Mouse (Mus musculus) thymus, postnatal 4 days (tissue): ENCODE results near the gene Ankrd13b.
A peak's percentile ranks its signal among the peaks of the same experiment; 100 is the strongest.

ENCODE experiments used
- DNase-seq: peaks from one replicate; pipeline ENCODE4 v3.0.0; 2021

Gene Ankrd13b

DNA sequence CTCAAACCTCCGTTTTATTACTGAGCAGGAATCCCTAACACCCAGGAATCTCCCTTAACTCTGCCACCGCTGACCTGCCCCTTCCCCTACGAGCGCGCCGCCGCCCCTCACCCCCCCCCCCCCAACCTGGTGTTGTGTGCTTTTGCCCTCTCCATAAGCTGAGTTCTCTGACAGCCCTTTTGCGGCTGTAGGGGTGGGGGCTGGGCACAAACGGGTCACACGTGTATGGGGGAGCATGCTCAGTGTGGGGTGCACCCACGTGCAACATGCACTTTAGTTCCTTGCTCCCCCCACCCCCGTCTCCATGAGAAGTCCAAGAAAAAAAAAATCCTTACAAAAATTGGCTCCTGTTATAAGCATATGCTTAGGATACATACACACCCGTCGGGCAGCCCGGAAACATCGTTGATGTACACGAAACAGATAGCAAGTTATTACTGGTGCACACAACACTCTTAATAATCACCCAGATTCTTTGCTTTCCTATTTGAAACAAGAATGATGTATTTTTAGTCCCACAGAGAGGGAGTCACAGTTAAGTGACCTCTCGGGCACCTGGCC, 2.9 kb upstream of the Ankrd13b start:
- peak; percentile 76 for DNase-seq

DNA sequence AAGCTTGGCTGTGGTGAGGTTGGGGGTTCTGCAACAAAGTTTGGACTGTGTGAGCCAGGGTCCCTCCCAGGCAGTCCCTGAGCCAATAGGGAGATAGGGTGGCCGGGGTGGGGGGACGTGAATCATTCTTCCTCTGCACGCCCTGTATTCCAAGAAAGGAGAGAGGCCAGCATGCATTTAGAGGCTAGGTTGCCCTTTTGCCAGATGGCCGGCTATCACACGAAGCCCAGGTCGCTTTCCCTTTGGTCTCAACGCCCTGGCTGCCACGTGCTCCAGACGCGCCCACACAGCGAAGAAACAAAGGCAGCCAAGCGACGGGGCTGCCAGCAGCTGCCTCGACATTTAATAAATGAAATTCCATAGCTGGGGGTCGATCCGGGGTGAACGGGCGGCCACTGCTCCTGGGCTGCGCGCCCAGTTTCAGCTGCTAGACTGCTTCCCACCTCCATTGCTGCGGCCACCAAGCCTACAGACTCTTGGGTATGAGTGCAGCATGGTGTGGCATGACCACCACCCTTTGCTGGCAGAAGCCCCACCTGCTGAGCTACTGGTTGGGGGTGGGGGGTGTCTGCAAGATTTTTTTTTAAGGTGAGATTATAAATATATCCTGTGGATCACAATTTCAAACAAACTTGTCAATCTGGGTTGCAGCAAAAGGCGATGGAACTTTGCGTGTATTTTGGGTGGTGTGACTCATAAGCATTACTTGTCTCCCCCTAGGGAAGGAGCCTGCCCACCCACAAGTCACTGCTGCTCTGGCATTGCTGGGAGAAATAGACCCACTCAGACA, 2.2 kb upstream of the Ankrd13b start:
- DNase-seq, result no peak

DNA sequence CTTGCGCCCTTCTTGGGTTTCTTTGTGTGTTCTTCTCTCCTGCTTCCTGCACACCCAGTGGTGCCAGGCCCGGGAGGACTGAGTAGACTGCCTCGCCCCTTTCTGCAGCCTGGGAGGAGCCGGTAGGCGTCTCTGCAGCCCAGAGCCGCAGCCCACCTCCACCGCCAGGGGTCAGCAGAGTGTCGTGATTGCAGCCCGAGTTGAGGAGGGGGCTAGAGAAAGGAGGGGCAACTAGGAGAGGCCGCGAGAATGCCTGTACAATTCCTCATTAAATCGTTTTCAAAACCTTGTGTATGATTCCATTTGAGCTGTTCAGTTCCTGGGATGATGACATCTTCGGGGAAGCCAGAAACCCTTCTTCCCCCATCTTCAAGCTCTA, 1.6 kb upstream of the Ankrd13b start:
- peak; percentile 98 for DNase-seq

DNA sequence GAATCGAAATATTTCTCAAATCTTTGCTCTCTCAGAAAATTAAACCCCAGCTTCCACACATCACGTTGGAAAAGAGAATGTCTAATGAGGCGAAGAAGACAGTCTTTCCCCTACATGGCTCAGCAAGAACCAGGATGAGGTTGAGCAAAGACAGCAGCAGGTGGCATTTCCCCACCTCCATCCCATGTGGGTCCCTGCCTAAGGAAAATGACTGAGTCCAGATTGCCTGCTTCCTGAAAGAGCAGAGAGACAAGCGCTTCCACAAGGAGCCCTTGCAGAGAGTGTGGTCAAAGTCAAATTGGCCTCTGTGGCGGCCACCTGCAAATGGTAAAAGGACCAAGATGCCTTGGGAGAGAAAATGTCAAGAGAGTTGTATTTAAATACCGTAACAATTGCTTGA, 973 bp upstream of the Ankrd13b start:
- DNase-seq, result no peak

DNA sequence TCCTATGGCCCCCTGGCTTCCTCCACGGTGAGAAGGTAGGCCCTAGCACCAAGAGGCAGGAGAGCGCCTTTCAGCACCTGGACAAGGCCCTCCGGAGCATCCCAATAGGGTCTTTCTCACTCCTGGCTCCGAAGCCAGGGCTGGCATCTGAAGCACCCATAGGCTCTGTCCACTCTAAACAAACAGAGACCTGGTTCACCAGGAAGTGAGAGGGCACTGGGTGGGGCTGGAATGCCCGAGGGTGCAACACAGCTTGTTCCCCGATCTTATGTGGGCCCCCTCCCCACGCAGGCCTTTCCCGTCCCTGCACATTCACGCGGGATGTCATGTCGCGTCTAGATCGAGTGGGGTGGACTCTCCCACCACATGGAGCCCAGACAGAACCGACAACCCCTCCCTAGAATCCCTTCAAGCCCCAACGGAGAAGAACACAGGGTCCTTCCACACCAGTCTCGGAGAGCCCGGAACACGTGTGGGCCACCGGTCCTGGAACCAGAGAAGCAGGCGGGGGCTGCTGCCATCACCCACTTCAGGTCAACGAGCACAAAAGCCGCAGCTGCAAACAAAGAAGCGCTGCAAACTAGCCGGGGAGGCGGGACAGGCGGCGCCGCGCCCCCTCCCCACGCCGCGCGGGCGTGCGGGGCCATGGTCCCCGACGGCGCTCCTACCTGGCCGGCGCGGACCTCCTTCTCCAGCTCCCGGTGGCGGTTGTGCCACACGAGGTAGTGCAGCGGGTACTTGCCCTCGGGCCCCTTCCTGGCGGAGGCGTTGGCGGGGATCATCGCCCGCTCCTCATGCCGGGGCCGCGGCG, 502 bp downstream of the Ankrd13b start:
- DNase-seq, result peak; percentile 66

DNA sequence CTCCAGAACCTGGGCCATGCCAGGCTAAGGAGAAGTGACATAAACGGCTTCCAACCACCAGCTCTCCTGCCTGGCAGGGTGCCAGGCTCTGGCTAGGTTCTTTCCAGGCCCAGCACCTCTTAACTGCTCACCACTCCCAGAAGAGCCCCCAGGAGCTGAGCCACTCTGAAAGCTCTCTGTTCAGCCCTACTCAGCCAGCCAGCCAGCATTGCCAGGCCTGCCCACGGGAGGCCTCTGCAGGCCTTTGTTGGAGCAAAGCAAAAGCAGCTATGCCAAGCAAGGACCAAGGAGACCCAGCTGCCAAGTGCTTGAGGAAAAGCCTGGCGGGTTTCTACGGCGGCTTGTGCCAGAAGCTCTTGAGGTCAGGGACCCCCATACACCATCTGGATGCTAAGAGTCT, 2.7 kb downstream of the Ankrd13b start:
- DNase-seq, result no peak

DNA sequence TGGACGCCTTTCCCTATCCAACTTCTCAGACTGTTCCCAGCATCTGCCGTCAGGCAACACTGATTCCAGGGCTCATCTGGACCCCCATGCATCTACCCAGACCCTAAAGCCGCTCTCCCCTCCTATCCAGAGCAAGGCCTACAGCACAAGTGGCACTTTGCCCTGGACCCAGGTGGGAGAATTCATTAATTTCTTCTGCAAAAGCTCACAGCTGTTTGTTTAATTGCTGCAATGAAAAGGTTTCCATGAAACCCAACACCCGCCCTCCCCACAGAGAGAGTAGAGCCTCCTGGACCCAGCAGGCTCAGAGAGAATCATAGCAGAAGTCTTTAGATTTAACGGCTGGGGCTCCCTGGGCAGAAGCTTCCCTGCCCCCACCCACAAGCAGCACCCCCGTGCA, 4.2 kb downstream of the Ankrd13b start:
- no peak for DNase-seq

DNA sequence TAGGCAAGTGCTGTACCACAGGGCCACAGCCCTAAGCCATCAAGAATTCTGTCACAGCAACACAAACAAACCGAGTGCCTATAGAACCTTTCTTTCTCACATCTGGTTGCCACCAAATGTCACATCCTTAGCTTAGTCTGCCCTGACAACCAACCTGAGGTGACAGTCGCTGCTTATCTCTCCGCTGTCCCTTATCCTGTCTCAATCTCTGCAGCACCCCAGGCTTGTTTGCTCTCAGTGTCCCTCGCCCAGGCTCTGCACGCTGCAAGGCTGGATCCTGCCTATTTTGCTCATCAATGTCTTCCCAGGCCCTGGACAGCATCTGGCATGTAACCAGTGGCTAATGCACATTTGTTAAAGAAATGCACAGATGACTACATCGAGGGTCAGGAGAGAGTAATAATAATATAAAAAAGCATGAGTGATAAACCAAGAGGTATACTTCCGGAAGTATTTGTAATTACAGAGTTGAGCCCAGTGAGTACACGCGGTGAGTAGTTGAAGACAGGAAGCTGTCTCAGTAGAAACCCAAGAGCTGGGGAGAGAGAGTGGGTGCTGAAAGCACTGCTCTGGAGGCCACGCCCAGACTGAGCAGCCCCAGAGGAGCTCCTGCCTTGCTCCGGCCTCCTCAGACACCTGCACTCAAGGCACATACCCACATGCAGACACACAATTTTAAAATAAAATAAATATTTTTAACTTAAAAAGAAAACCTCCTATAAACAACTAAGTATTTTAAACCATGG, 5.8 kb downstream of the Ankrd13b start:
- DNase-seq, result peak; percentile 78

DNA sequence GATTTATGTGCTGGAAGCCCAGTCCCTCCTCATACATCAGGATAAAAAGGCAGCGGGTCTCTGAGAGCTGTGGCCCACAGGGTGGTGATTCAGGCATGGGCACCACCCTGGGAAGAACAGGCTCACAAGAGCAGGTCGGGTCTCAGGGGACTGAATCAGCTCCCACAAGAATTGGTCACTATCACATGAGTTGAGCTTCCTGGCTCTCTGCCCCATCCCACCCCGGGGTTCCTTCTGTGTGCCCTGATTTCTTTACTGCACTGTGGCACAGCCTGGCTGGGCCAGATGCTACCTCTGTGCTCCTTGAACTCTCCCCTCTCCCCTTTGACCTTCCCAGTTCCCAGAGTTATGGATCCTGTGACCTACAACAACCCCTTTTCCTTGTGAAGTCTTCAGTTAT, 6.4 kb downstream of the Ankrd13b start:
- no peak for DNase-seq

DNA sequence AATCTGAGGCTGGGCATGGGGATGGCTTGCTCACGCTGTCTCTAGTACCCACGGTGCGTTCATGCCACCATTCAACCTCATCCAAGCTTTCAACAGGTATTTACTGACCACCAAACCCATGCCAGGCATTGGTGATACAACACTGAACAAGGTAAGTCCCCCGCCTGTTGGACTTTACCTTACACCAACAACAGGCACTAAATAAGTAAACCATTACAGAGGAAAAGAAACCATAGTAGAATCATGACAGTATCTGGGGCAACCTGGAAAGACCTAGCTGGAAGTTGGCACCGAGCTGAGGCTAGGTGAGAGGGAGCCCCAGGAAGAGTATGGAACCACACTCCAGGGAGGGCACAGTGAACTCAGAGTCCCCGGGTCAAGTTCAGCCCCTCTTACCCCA, 12.6 kb downstream of the Ankrd13b start:
- DNase-seq, result no peak

DNA sequence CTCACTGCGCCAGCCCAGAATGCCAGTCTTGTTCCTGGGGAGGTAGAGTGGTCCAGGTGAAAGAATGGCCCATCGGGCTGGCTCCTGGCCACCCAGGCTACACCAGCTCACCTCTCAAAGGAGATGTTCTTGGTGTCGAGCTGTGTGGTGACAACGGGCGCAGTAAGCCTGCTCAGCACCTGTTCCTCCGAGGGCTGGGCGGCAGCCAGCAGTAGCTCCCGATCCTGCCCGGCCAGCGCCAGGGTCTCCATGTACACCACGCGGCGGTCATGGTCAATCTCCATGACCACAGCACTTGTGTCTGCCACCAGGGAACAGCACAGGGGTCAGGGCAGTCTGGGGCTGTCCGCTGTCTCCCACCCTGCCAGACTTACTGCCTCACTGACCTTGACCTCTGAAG, 13.3 kb downstream of the Ankrd13b start:
- no peak for DNase-seq

DNA sequence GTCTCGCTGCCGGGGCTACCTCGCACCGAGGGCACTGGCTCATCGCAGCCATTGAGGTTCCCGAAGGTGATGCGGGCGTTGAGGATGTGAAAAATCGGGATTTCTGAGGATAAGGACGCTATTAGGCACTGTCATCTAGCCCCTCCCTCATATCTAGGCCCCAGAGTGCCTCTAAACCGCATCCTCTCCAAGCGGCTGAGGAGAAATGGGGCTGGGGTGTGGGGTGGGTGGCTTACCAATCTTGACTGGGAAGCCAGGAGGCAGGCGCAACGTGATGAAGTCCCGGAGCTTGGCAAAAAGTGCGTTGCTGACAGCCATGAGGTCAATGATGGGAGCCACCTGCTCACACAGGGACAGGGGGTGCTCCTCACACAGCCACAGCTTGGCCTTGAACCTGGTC, 16.7 kb downstream of the Ankrd13b start:
- DNase-seq, result no peak

DNA sequence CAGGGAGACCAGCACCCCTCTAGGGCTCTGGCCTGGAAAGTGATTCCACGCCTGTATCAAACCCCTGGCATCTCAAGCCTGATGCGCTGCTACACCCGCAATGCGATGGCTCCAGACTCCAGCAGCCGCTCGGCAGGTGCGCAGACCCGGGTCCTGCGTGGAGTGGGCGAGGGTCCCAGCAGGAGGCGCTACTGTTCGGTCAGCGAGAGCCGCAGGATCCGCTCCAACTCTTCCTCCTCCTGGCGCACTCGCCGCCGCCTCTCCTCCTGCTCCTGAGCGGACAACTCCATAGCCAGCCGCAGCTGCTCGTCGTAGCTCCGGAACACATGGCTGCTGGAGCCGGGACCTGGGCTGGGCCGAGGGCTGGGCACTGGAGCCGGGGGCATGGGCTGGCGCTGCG, 18.1 kb downstream of the Ankrd13b start:
- no peak for DNase-seq

DNA sequence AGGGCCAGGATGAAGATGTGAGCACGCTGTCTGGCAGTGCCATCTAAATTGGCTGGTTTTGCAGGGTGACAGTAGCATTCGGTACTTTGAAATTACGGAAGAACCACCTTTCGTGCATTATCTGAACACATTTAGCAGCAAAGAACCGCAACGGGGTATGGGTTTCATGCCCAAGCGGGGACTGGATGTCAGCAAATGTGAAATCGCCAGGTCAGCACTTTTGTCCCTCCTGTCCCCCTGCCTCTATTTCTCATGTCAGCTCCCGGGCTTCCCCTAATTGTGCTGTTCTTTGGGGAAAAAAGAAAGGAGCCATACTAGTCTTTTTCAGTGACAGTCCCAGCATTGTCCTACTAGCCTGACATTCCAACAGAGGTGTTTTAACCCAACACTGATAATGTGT, 21.1 kb downstream of the Ankrd13b start:
- no peak for DNase-seq

DNA sequence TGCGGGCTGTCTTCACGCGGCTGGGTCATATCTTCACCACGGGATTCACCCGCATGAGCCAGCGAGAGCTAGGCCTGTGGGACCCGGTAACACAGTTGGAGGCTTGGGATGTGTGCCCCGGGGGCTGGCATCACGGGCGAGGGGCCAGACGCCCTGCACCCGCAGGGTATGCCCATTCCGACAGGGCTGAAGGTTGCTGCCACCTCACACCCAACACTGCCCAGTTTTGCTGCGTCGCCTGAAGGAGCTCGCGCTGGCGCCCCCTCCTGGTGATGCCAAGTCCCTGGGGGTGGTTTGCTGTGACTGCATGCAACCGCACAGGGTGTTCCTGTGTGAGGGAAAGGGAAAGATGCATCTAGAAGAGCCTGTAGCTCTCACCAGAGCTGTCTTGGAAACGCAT, 21.7 kb downstream of the Ankrd13b start:
- DNase-seq, result peak; percentile 96

DNA sequence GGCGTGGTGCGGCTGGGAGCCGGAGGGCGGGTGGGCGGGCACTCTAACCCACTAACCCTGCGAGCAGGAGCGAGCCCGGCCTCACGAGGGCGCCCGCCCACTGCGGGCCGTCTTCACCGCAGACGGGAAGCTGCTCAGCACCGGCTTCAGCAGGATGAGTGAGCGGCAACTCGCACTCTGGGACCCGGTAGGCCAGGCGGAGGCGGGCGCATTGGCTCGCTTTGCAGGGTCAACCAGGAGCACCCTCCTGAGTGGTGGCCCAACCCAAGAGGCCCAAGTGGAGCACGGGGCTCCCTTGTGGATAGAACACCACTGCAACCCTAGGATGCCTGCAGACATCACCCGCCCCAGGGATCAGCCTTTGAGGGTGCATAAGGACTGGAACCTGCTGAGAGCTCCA, 22.3 kb downstream of the Ankrd13b start:
- peak; percentile 96 for DNase-seq

DNA sequence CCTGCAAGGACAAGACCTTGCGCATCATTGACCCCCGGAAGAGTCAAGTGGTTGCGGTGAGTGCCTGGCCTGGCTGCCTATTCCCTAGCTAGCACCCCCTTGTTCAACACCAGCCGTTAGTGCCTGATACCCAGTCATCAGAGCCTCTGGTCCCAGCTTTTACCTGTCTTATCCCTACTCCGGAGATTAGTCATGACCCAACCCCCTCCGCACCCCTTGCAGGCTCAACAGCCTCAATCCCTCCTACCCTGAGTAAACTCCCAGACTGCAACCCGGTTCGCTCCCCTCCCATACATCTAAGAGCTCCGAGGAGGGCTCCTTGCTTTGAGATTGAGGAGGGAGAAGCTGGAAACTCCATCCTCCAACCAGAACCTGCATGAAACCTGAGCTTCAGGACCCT, 22.9 kb downstream of the Ankrd13b start:
- DNase-seq, result no peak

DNA sequence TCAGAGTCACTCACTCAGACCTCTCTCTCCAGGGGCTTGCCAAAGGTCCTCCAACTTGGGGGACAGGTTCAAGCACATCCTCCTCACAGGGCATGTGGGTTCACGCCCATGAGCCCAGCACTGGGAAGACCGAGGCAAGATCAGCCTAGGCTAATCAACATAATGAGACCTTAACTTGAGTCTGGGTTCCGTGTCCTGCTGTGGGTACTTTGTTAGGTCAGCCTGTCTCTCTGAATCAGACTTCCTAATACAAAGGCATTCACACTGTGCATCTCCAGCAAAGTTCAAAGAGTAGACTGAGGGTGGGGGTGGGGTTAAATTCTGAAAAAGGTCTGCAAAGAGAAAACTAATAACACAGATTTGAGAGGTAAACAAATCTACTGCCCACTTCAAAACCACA, 24.4 kb downstream of the Ankrd13b start:
- DNase-seq, result no peak

DNA sequence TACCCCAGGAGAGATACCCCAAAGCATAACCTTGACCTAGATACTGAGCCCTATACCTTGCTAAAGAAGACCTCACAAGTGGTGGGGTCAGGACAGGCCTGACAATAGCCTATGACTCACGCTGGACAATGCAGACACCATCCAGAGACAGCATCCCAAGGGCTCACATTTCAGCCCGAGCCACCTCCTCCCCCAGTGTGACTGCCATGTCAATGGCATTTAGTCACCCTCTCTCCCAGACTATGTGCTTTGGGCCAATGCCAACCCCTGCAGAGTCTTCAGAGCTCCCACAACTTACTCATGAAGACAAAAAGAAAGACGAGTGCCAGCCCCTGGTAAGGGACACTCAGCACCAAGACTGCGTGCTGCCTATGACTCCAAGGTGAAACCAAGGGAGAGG, 24.8 kb downstream of the Ankrd13b start:
- DNase-seq, result no peak

DNA sequence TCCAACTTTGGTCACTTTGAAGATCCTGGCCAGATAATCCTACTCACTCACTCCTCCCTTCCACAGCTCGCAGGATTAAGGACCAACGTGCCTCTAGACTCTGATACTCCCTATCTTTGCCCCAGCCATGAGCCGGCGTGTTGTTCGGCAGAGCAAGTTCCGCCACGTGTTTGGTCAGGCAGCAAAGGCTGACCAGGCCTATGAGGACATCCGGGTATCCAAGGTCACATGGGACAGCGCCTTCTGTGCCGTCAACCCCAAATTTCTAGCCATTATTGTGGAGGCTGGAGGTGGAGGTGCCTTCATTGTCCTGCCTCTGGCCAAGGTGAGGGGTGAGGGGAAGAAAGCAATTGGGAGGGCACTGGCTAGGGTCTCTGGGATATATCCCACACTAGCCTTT, 25.7 kb downstream of the Ankrd13b start:
- no peak for DNase-seq

DNA sequence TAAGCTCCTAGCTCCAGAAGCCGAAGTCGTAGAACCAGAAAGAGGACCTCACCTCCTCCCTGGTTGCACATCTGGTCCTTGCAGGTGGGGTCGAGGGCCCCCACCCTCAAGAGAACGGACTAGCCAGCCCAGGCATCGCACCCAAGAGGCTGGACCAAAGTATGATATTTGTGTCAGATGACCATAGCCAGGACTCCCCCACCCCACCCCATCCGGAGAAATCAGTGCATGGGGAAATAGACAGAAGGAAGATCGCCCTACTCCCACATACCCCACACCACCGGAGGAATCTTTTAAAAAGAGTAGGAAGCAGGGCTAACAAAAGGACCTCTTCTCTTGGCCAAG, 26.4 kb downstream of the Ankrd13b start:
- DNase-seq, result no peak

DNA sequence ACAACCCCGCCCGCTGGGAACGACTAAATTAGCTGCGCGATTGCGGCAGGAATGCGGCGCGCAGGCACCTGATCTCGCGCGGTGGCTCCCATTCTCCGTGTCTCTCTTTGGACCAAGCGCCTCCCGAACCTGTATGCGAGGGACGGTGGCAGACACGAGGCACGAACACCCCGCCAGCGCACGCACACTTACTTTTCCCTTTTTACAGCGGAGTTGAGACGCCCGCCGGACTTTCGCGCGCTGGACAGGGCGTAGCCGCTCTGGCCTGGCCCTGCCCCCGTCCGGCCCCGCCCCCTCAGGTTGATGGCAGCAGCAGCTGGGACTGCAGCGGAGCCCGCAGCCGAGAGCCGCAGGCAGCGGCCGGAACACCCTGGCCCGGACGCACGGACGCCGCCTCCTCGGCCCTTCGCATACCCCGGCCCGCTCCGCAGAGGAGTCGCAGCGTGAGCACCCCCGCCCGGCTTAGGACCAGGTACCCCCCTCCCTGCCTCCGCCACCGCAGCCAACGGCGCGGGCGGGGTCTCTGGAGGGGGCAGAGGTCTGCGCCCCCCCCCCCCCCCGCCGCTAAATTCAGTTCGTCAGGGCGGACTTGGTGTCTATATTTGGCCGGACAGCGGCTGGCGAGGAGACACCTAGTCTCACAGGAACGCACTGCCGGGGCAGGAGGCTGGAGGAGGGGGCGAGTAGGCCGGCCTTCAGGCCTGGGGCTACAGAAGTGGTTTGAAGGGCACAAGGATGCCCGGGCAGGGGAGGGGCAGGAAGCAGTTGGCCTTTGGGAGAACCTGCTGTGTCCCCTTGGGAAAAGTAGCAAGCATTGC, 27.0 kb downstream of the Ankrd13b start, which contains the start of gene Coro6:
Gene Coro6 (plus strand): TSS at position 129 of the 818 bp plus-strand sequence.
- DNase-seq, result peak; percentile 39

DNA sequence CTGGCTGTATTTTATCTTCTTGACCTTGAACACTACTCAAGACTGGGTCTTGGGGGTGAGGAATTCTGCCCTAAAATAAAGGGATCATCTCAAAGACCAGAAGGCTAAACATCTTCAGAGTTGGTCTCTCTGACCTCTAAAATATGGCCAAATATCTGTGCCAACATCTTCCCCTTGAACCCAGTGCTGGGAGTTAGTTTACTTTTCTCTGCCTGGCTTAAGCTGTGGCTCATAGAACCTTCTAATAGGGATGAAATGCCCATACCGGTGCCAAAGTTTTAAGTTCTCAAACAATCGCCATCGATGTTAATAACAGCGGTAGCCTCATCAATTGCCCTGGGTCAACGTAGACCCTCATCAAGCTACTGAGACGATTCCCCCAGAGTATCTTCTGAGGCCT, 27.6 kb downstream of the Ankrd13b start:
- DNase-seq, result no peak
